In the genomic region with DNA sequence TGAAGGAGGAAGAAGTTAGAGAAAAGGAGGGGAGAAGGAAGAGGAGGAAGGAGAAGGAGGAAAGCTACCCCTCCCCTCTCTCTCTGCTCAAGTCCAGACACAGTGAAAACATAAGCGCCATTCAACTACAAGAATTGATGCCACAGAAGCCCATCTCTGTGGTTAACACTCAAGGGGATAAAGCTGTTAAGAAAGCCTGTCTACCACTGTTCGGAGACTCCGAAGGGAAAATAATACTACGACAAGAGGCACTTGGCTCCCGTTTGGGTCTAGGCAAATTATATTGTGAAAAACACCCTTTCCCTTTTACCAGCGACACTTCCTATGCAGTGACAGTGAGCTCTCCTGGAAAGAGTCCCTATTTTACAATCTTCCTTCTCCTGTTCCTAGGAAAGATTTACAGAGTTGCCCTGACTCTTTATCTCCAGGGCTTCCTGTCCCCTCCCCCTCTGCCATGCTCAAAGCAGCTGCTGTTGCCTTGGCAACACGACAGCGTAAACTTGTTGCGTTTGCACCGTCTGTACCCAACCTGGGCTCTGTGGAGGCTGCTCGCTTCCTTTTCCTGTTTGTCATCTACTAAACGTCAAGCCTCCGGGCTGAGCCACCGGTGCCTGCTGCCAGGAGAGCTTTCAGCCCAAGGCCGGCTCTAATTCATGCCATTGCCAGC, we compare ENCODE assay signal across 8 mouse cellular contexts. TPM values are rescaled to one million over a fixed set of nuclear protein-coding genes. Genes with fewer than 3 reads are reported as not detected.
A peak's percentile ranks its signal among the peaks of the same experiment; 100 is the strongest.
DNase-seq lines count a peak whose midpoint lies in the region; ATAC-seq lines count a peak whose summit lies in the region.

No protein-coding gene starts in this region.

- H3K4me3 ChIP-seq in embryonic facial prominence, embryonic 12.5 days: peak overlapping the region; percentile 32
- H3K4me3 ChIP-seq in heart, embryonic 12.5 days: peak overlapping the region; percentile 35
- H3K4me3 ChIP-seq in kidney, embryonic 14.5 days (ENCODE audit: low read length): peak overlapping the region; percentile 22; the same call in 1 of the 2 replicates
- peak overlapping the region; percentile 20 for H3K4me3 ChIP-seq in limb, embryonic 15.5 days
- peak overlapping the region; percentile 36 for H3K4me3 ChIP-seq in midbrain, embryonic 16.5 days (ENCODE audit: low read depth, low read length)

- peak overlapping the region; percentile 57 for H3K4me2 ChIP-seq in embryonic facial prominence, embryonic 12.5 days (replicated peaks)
- H3K4me2 ChIP-seq in heart, embryonic 12.5 days: peak overlapping the region; percentile 66
- peak overlapping the region; percentile 36 for H3K4me2 ChIP-seq in kidney, embryonic 14.5 days (replicated peaks; ENCODE audit: low read depth, low read length)
- H3K4me2 ChIP-seq in limb, embryonic 15.5 days: peak overlapping the region; percentile 50
- peak overlapping the region; percentile 73 for H3K4me2 ChIP-seq in midbrain, embryonic 16.5 days (ENCODE audit: low read length)

- ATAC-seq in embryonic facial prominence, embryonic 12.5 days (ENCODE audit: insufficient number of reproducible peaks, insufficient read depth, low FRiP score, low TSS enrichment): peak; percentile 84; the same call in 1 of the 2 replicates
- ATAC-seq in heart, embryonic 12.5 days (ENCODE audit: insufficient number of reproducible peaks, low FRiP score): peak; percentile 90
- peak; percentile 90 for ATAC-seq in kidney, embryonic 14.5 days (ENCODE audit: low FRiP score, low TSS enrichment)
- ATAC-seq in limb, embryonic 15.5 days (ENCODE audit: insufficient number of reproducible peaks, low FRiP score, low TSS enrichment, low read depth): no peak
- ATAC-seq in midbrain, embryonic 16.5 days: peak; percentile 98

- H3K4me1 ChIP-seq in embryonic facial prominence, embryonic 12.5 days: peaks cover 10% of the 10 kb centered on the region
- H3K4me1 ChIP-seq in heart, embryonic 12.5 days (replicated peaks): peaks cover 8% of the 10 kb centered on the region
- H3K4me1 ChIP-seq in kidney, embryonic 14.5 days (ENCODE audit: control insufficient read depth, insufficient read depth, low read length): no peaks in the 10 kb centered on the region; the same call in 1 of the 2 replicates
- peaks cover 8% of the 10 kb centered on the region for H3K4me1 ChIP-seq in limb, embryonic 15.5 days
- peaks cover 16% of the 10 kb centered on the region for H3K4me1 ChIP-seq in midbrain, embryonic 16.5 days (ENCODE audit: control insufficient read depth, insufficient read depth, low read length)

- H3K27ac ChIP-seq in embryonic facial prominence, embryonic 12.5 days: no peak overlapping the region
- peak overlapping the region; percentile 61 for H3K27ac ChIP-seq in heart, embryonic 12.5 days (ENCODE audit: poor library complexity, severe bottlenecking)
- H3K27ac ChIP-seq in kidney, embryonic 14.5 days (ENCODE audit: low read depth, low read length): no peak overlapping the region
- no peak overlapping the region for H3K27ac ChIP-seq in limb, embryonic 15.5 days
- peak overlapping the region; percentile 72 for H3K27ac ChIP-seq in midbrain, embryonic 16.5 days (ENCODE audit: low read length)

- H3K9ac ChIP-seq in embryonic facial prominence, embryonic 12.5 days: peak overlapping the region; percentile 25; the same call in 1 of the 2 replicates
- peak overlapping the region; percentile 28; the same call in 1 of the 2 replicates for H3K9ac ChIP-seq in heart, embryonic 12.5 days
- peak overlapping the region; percentile 7; the same call in 1 of the 2 replicates for H3K9ac ChIP-seq in kidney, embryonic 14.5 days (ENCODE audit: low read depth, low read length)
- no peak overlapping the region for H3K9ac ChIP-seq in limb, embryonic 15.5 days
- peak overlapping the region; percentile 55 for H3K9ac ChIP-seq in midbrain, embryonic 16.5 days (ENCODE audit: low read depth, low read length)

- no peaks in the 10 kb centered on the region for H3K9me3 ChIP-seq in embryonic facial prominence, embryonic 12.5 days
- no peaks in the 10 kb centered on the region for H3K9me3 ChIP-seq in heart, embryonic 12.5 days (replicated peaks)
- H3K9me3 ChIP-seq in kidney, embryonic 14.5 days (ENCODE audit: control insufficient read depth, low read length): no peaks in the 10 kb centered on the region
- H3K9me3 ChIP-seq in limb, embryonic 15.5 days: no peaks in the 10 kb centered on the region
- no peaks in the 10 kb centered on the region for H3K9me3 ChIP-seq in midbrain, embryonic 16.5 days (replicated peaks; ENCODE audit: control insufficient read depth, low read length, poor library complexity, severe bottlenecking)

- H3K27me3 ChIP-seq in embryonic facial prominence, embryonic 12.5 days: no peaks in the 10 kb centered on the region
- H3K27me3 ChIP-seq in heart, embryonic 12.5 days (replicated peaks): no peaks in the 10 kb centered on the region
- H3K27me3 ChIP-seq in kidney, embryonic 14.5 days (ENCODE audit: control insufficient read depth, insufficient read depth, low read length): no peaks in the 10 kb centered on the region
- no peaks in the 10 kb centered on the region for H3K27me3 ChIP-seq in limb, embryonic 15.5 days
- H3K27me3 ChIP-seq in midbrain, embryonic 16.5 days (ENCODE audit: control insufficient read depth, insufficient read depth, low read depth, low read length): no peaks in the 10 kb centered on the region
- H3K27me3 ChIP-seq in splenic B cell, adult 2 months (ENCODE audit: control insufficient read depth, insufficient read depth, low read length, poor library complexity, severe bottlenecking): no peaks in the 10 kb centered on the region

- peak; percentile 55 for DNase-seq in urinary bladder, postnatal 14 days (ENCODE audit: low spot score)
- no peak for DNase-seq in urinary bladder, adult 2 months (ENCODE audit: low spot score)
- DNase-seq in splenic B cell, adult 2 months (ENCODE audit: low read depth, low spot score): peak; percentile 93

- WGBS in embryonic facial prominence, embryonic 12.5 days: 4% methylated on average over 14 of the region's 15 CpGs
- 7% methylated on average over 15 of the region's 15 CpGs for WGBS in heart, embryonic 12.5 days
- 6% methylated on average over 15 of the region's 15 CpGs for WGBS in kidney, embryonic 14.5 days
- 7% methylated on average over 15 of the region's 15 CpGs for WGBS in limb, embryonic 15.5 days
- 4% methylated on average over 15 of the region's 15 CpGs for WGBS in midbrain, embryonic 16.5 days

- no peaks in the 10 kb centered on the region for H3K36me3 ChIP-seq in embryonic facial prominence, embryonic 12.5 days
- no peaks in the 10 kb centered on the region for H3K36me3 ChIP-seq in heart, embryonic 12.5 days
- no peaks in the 10 kb centered on the region for H3K36me3 ChIP-seq in kidney, embryonic 14.5 days (ENCODE audit: control insufficient read depth, insufficient read depth, low read length)
- H3K36me3 ChIP-seq in limb, embryonic 15.5 days: no peaks in the 10 kb centered on the region
- no peaks in the 10 kb centered on the region for H3K36me3 ChIP-seq in midbrain, embryonic 16.5 days (ENCODE audit: control insufficient read depth, insufficient read depth, low read length)
- H3K36me3 ChIP-seq in splenic B cell, adult 2 months (ENCODE audit: control insufficient read depth, insufficient read depth, low read length, poor library complexity, severe bottlenecking): no peaks in the 10 kb centered on the region

RNA-seq across cellular contexts. Expression of gene Siah3, which starts 10.4 kb away (rescaled TPM):
- 0.01 and 0.03 TPM in 2 replicates for polyA plus RNA-seq in urinary bladder, adult 2 months (2012; rRNA removed)
- 0.11 and 0.12 TPM in 2 replicates for polyA plus RNA-seq in embryonic facial prominence, embryonic 12.5 days (2016; fragmentation: Nextera tagmentation; extraction: Ambion mirVana)
- polyA plus RNA-seq in heart, embryonic 12.5 days (2016; fragmentation: Nextera tagmentation; extraction: Ambion mirVana): 0.05 TPM in 1 of 2 replicates, not detected in the other
- polyA plus RNA-seq in kidney, embryonic 14.5 days (2014; fragmentation: Nextera tagmentation; extraction: Ambion mirVana): 0.09 and 0.28 TPM in 2 replicates
- 0.16 and 0.27 TPM in 2 replicates for polyA plus RNA-seq in limb, embryonic 15.5 days (2015; fragmentation: Nextera tagmentation; extraction: Ambion mirVana)
- polyA plus RNA-seq in midbrain, embryonic 16.5 days (2015; fragmentation: Nextera tagmentation; extraction: Ambion mirVana): 2.7 and 3.0 TPM in 2 replicates

Comparison
In these comparisons a context has a peak if more than half of its experiments do, and no peak if none do; other contexts are left out.
1. H3K27ac ChIP-seq: peak in heart, embryonic 12.5 days (single experiment) and midbrain, embryonic 16.5 days (single experiment); none in embryonic facial prominence, embryonic 12.5 days (single experiment), kidney, embryonic 14.5 days (single experiment) and limb, embryonic 15.5 days (single experiment).
2. Peak in every context shown above with its lines, with median percentiles within 50 percentile points of each other: H3K4me2 ChIP-seq and H3K4me3 ChIP-seq.